ENCODE assay signal across 8 mouse cellular contexts in the genomic region with DNA sequence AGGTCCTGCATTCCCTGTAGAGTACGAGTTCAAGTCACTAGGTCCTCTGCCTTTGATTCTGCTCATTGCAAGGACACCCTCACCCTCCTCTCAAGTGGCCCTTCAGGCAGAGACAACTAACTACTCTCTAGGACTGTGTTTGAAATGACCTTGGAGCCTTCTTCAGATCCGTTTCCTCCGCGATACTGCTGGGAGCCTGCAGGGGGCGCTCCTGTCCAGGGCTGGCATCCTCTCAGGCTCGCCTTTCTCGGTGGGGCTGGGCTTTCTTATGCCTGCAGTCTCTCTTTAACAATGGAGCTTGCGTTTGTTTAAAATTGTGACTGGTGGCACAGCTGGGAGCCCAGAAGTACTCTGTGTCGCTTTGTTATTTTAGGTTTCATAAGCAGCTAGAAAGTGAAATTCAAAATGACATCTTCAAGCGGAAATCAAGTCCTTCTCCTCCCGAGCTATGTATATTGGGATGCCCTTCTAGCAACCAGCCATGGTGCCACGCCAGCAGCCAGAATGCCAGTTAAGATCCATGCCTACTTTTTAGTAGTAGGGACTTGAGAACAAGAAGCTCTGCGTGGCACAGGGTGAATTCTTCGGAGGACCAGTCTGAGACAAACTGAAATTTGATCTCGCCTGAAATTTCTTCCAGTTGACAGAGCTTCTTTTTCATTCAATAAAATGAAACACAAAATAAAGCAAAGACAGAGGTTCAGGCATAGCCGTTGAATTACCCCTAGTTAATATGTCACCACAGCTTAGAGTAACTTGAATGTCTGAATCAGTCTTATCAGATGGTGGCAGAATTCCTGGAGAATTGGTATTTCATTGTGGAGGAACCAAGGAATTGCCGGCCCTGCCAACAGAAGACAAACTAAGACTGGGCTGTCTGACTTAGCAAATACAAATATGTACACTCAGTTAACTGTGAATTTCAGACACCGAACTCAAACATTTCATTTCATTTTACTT. TPM values are rescaled to one million over a fixed set of nuclear protein-coding genes. Genes with fewer than 3 reads are reported as not detected.
DNase-seq lines count a peak whose midpoint lies in the region; ATAC-seq lines count a peak whose summit lies in the region.

No protein-coding gene starts in this region.

- 28% methylated on average over 18 of the region's 18 CpGs for WGBS in midbrain, embryonic 12.5 days

- H3K4me1 ChIP-seq in midbrain, embryonic 12.5 days: 0 out of 2 replicates have a peak, but pooled peaks cover 3% of the 10 kb centered on the region

- intact Hi-C loops in left cerebral cortex, postnatal 4 days (cut with DNase I): loop anchor here (5.0 kb wide), 2 partner anchors 103 to 293 kb away; no protein-coding TSS in a partner anchor

- no peaks in the 10 kb centered on the region for H3K27me3 ChIP-seq in midbrain, embryonic 12.5 days

- peak; percentile 82 for ATAC-seq in granulocyte monocyte progenitor cell, adult 5-6 weeks (replicated peaks; ENCODE audit: poor library complexity, severe bottlenecking)
- 0 out of 2 replicates have a peak, but pooled peaks have one; percentile 23 for ATAC-seq in midbrain, embryonic 12.5 days (ENCODE audit: low FRiP score, low read depth)
- ATAC-seq in inflammation-experienced regulatory T-cells, adult 6 months: no peak

- no peak overlapping the region for H3K4me3 ChIP-seq in midbrain, embryonic 12.5 days

- peak; percentile 95 for DNase-seq in adrenal gland, postnatal 10 days
- peak; percentile 80 for DNase-seq in embryo, embryonic 9.5 days (ENCODE audit: extremely low spot score)
- peak; percentile 78 for DNase-seq in kidney, adult 11 months
- DNase-seq in left cerebral cortex, postnatal 4 days: peak; percentile 82
- DNase-seq in skeletal muscle tissue, adult 2 months (ENCODE audit: low read depth, low spot score): peak; percentile 61

- no peaks in the 10 kb centered on the region for H3K36me3 ChIP-seq in midbrain, embryonic 12.5 days

- H3K9me3 ChIP-seq in midbrain, embryonic 12.5 days: no peaks in the 10 kb centered on the region

- no peak overlapping the region for H3K9ac ChIP-seq in midbrain, embryonic 12.5 days (replicated peaks)

- no peak overlapping the region for H3K27ac ChIP-seq in midbrain, embryonic 12.5 days (replicated peaks)

- peak overlapping the region; percentile 23; the same call in 1 of the 2 replicates for H3K4me2 ChIP-seq in midbrain, embryonic 12.5 days (replicated peaks)

RNA-seq across cellular contexts. Expression of a gene that starts 28.8 kb away (rescaled TPM):
- 10 to 100 TPM; 55.9 to 63.7 TPM for total RNA-seq in adrenal gland, postnatal 10 days (2021)
- total RNA-seq in granulocyte monocyte progenitor cell, adult 5-6 weeks (2014; fragmentation: Nextera tagmentation): 40.9 and 45.3 TPM in 2 replicates
- 20.3 and 25.3 TPM in 2 replicates for total RNA-seq in granulocyte monocyte progenitor cell, adult 5-6 weeks (2017)
- 10 to 100 TPM; 51.7 to 55.3 TPM for total RNA-seq in left cerebral cortex, postnatal 4 days (2021)
- 23.4 and 25.7 TPM in 2 replicates for polyA plus RNA-seq in midbrain, embryonic 12.5 days (2016; fragmentation: Nextera tagmentation; extraction: Ambion mirVana)
- polyA plus RNA-seq in inflammation-experienced regulatory T-cells, adult 6 months (2017; shearing (Covaris generic)): 10 to 100 TPM; 12.1 to 19.4 (median 13.2) TPM
